Comparison of ENCODE assay signal across 7 mouse cellular contexts in the genomic region with DNA sequence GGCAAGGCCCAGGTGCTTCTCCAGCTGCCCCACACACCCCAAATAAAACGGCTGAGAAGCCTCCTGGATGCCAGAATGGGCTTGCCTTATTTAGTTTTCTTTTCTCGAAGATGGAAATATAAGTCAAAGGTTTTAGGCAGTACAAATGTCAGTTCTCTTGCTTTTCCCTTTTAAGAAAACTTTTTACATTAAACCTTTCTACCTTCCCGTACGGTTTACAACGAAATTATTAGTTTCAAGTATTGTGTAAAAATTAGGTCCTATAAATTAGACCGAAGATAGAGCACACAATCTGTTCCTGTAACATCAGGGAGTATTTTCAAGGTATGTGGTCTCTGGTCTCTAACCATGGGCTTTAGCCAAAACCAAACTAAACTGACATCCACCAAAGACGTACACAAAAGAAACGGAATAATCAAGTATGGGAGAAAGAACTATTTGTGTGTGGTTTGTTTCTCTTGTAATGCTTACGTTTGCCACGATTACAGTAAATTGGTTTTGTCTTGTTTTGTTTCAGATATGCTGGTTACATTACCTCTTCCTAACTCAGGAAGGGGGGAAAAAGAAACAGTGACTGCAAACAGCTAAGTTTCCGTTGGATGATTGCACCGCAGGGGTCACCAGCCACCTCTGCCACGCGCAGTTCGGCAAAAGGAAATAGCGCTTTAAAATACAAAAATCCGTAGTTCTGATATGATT. TPM values are rescaled to one million over a fixed set of nuclear protein-coding genes. Genes with fewer than 3 reads are reported as not detected.
DNase-seq lines count a peak whose midpoint lies in the region; ATAC-seq and TF ChIP-seq lines count a peak whose summit lies in the region.

No protein-coding gene starts in this region.

- ATAC-seq in forebrain, embryonic 13.5 days, result no peak
- ATAC-seq in limb, embryonic 12.5 days (ENCODE audit: insufficient number of reproducible peaks, insufficient read depth, low FRiP score, low TSS enrichment, low read depth), result no peak
- ATAC-seq in megakaryocyte-erythroid progenitor cell, adult 5-6 weeks (replicated peaks; ENCODE audit: low FRiP score, low TSS enrichment, poor library complexity, severe bottlenecking), result no peak

- DNase-seq in lung, adult 2 months, result no peak
- no peak for DNase-seq in lung, postnatal 25 days (ENCODE audit: low spot score)
- peak; percentile 23 for DNase-seq in splenic B cell, adult 2 months (ENCODE audit: low read depth, low spot score)
- DNase-seq in thymus, adult 18-20 months, result no peak

- peak overlapping the region; percentile 69 for H3K4me3 ChIP-seq in lung, adult 2 months (replicated peaks; ENCODE audit: extremely low read depth, low read depth, low read length)
- peak overlapping the region; percentile 59 for H3K4me3 ChIP-seq in forebrain, embryonic 13.5 days
- peak overlapping the region; percentile 84 for H3K4me3 ChIP-seq in limb, embryonic 12.5 days (replicated peaks)

- peaks cover 69% of the 10 kb centered on the region for H3K27me3 ChIP-seq in forebrain, embryonic 13.5 days
- H3K27me3 ChIP-seq in limb, embryonic 12.5 days, result no peaks in the 10 kb centered on the region; the same call in 1 of the 2 replicates
- peaks cover 7% of the 10 kb centered on the region; the same call in 1 of the 2 replicates for H3K27me3 ChIP-seq in splenic B cell, adult 2 months (ENCODE audit: control insufficient read depth, insufficient read depth, low read length, poor library complexity, severe bottlenecking)

- H3K9me3 ChIP-seq in forebrain, embryonic 13.5 days (replicated peaks), result no peaks in the 10 kb centered on the region
- no peaks in the 10 kb centered on the region for H3K9me3 ChIP-seq in limb, embryonic 12.5 days

- H3K9ac ChIP-seq in forebrain, embryonic 13.5 days, result peak overlapping the region; percentile 64; the same call in 1 of the 2 replicates
- H3K9ac ChIP-seq in limb, embryonic 12.5 days (replicated peaks), result peak overlapping the region; percentile 99

- no peak for TF ChIP-seq CTCF in lung, adult 2 months (IDR thresholded peaks at IDR 0.05; ENCODE audit: insufficient read depth, low read length)

- no peak for TF ChIP-seq POLR2A in lung, adult 2 months (IDR thresholded peaks at IDR 0.05; ENCODE audit: borderline replicate concordance, extremely low read depth, low read depth, low read length)

- no peaks in the 10 kb centered on the region for H3K36me3 ChIP-seq in forebrain, embryonic 13.5 days (ENCODE audit: poor library complexity, severe bottlenecking)
- no peaks in the 10 kb centered on the region for H3K36me3 ChIP-seq in limb, embryonic 12.5 days
- no peaks in the 10 kb centered on the region for H3K36me3 ChIP-seq in splenic B cell, adult 2 months (ENCODE audit: control insufficient read depth, insufficient read depth, low read length, poor library complexity, severe bottlenecking)

- H3K4me2 ChIP-seq in forebrain, embryonic 13.5 days, result peak overlapping the region; percentile 89
- H3K4me2 ChIP-seq in limb, embryonic 12.5 days, result peak overlapping the region; percentile 87

- no peak overlapping the region for H3K27ac ChIP-seq in forebrain, embryonic 13.5 days
- H3K27ac ChIP-seq in limb, embryonic 12.5 days, result peak overlapping the region; percentile 100

- peaks cover 3% of the 10 kb centered on the region for H3K4me1 ChIP-seq in lung, adult 2 months (ENCODE audit: control insufficient read depth, insufficient read depth, low read length)
- peaks cover 42% of the 10 kb centered on the region for H3K4me1 ChIP-seq in forebrain, embryonic 13.5 days
- peaks cover 41% of the 10 kb centered on the region for H3K4me1 ChIP-seq in limb, embryonic 12.5 days (replicated peaks)

- WGBS in lung, adult 2 months, result 24% methylated on average over 17 of the region's 17 CpGs
- WGBS in forebrain, embryonic 13.5 days, result 8% methylated on average over 17 of the region's 17 CpGs
- 2% methylated on average over 17 of the region's 17 CpGs for whole genome bisulfite sequencing in limb, embryonic 12.5 days

RNA-seq across cellular contexts. Expression of gene Mecom, which starts 41.3 kb away (rescaled TPM):
- 13.5 and 16.0 TPM in 2 replicates for polyA plus RNA-seq in lung, adult 2 months (2012; rRNA removed)
- 3.7 and 5.0 TPM in 2 replicates for polyA plus RNA-seq in forebrain, embryonic 13.5 days (2015; fragmentation: Nextera tagmentation; extraction: Ambion mirVana)
- polyA plus RNA-seq in limb, embryonic 12.5 days (2016; fragmentation: Nextera tagmentation; extraction: Ambion mirVana), result 187 TPM in 2 replicates
- total RNA-seq in megakaryocyte-erythroid progenitor cell, adult 5-6 weeks (2014; fragmentation: Nextera tagmentation), result 1.5 TPM in 1 of 2 replicates, not detected in the other
- total RNA-seq in megakaryocyte-erythroid progenitor cell, adult 5-6 weeks (2017), result 6.5 and 8.8 TPM in 2 replicates

Comparison
In these comparisons a context has a peak if more than half of its experiments do, and no peak if none do; other contexts are left out.
1. RNA of gene Mecom, which starts 41.3 kb away (polyA plus RNA-seq): 187 TPM in limb, embryonic 12.5 days; 13.5 to 16.0 TPM in lung, adult 2 months and 3.7 to 5.0 TPM in forebrain, embryonic 13.5 days; every median in the first group is over 10 times any median in the second.
2. Peak in every context shown above with its lines, with median percentiles within 50 percentile points of each other: H3K4me3 ChIP-seq.